Mouse (Mus musculus) midbrain, embryonic 15.5 days (tissue): ENCODE data around the gene Ccdc155. TPM values are rescaled to one million over a fixed set of nuclear protein-coding genes. Genes with fewer than 3 reads are reported as not detected.

Source experiments
- ATAC-seq: fragments of 200-750 bp; cut with Nextera tagmentation; replicated peaks from 2 replicates; pipeline ENCODE4 v1.8.0; 2017; ENCODE audit warnings: moderate TSS enrichment
- H3K27ac ChIP-seq: fragments of 300-500 bp; sonication (generic); 2 replicates; pipeline ENCODE4 v1.5.1; 2015; ENCODE audit warnings: mild to moderate bottlenecking, inconsistent platforms
- H3K27me3 ChIP-seq: fragments of 300-500 bp; sonication (generic); replicated peaks from 2 replicates; pipeline ENCODE4 v1.6.1; 2015; ENCODE audit warnings: inconsistent platforms
- H3K36me3 ChIP-seq: fragments of 300-500 bp; sonication (generic); replicated peaks from 2 replicates; pipeline ENCODE4 v1.6.1; 2015; ENCODE audit warnings: inconsistent platforms
- H3K4me1 ChIP-seq: fragments of 300-500 bp; sonication (generic); 2 replicates; pipeline ENCODE4 v1.6.1; 2015; ENCODE audit warnings: inconsistent platforms
- H3K4me2 ChIP-seq: fragments of 300-500 bp; sonication (generic); 2 replicates; pipeline ENCODE4 v1.6.1; 2015; ENCODE audit warnings: inconsistent platforms, mild to moderate bottlenecking, moderate library complexity
- H3K4me3 ChIP-seq: fragments of 300-500 bp; sonication (generic); 2 replicates; pipeline ENCODE4 v1.5.1; 2015; ENCODE audit warnings: mild to moderate bottlenecking, inconsistent platforms
- H3K9ac ChIP-seq: fragments of 300-500 bp; sonication (generic); 2 replicates; pipeline ENCODE4 v1.6.1; 2015; ENCODE audit warnings: mild to moderate bottlenecking, inconsistent platforms
- H3K9me3 ChIP-seq: fragments of 300-500 bp; sonication (generic); 2 replicates; pipeline ENCODE4 v1.6.1; 2016; ENCODE audit warnings: inconsistent platforms
- WGBS: fragments of 180-500 bp; shearing (Covaris S2); methylation state at CpG from one replicate; pipeline ENCODE4 v1.1.7; 2015; ENCODE audit warnings: mixed read lengths; 5-methylcytosine and 5-hydroxymethylcytosine counted together
- polyA plus RNA-seq: library from polyadenylated mRNA; unstranded; fragments of >200 nt; fragmentation: Nextera tagmentation; extraction: Ambion mirVana; gene quantifications from 2 replicates; pipeline ENCODE4 v1.2.1, GENCODE M21; 2015

Gene Ccdc155
- polyA plus RNA-seq, 1 experiment from 2014 or later, result 0.63 TPM

DNA sequence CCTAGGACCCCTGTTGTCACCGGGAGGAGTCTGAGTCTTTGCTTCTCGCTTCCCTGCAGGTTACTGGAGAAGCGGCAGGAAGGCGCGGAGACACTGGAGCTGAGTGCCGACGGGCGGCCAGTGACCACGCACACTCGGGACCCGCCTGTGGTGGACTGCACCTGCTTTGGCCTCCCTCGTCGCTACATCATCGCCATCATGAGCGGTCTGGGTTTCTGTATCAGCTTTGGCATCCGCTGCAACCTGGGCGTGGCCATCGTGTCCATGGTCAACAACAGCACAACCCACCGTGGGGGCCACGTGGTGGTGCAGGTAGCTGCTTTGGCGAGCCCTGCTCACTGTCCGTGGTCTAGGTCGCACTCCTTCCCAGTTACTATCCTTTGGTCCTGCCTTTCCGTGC, 36.0 kb downstream of the Ccdc155 start:
- Histone ChIP-seq H3K27me3 (peaks cover 70% of the 10 kb centered on the region), H3K27ac (no peak overlapping the region), H3K9me3 (no peaks in the 10 kb centered on the region), H3K9ac (no peak overlapping the region), H3K4me1 (peaks cover 21% of the 10 kb centered on the region), H3K4me2 (peak overlapping the region; percentile 37), H3K4me3 (peak overlapping the region; percentile 8; the same call in 1 of the 2 replicates), H3K36me3 (no peaks in the 10 kb centered on the region)
- no peak for ATAC-seq
- 4% methylated on average over 24 of the region's 24 CpGs for WGBS

DNA sequence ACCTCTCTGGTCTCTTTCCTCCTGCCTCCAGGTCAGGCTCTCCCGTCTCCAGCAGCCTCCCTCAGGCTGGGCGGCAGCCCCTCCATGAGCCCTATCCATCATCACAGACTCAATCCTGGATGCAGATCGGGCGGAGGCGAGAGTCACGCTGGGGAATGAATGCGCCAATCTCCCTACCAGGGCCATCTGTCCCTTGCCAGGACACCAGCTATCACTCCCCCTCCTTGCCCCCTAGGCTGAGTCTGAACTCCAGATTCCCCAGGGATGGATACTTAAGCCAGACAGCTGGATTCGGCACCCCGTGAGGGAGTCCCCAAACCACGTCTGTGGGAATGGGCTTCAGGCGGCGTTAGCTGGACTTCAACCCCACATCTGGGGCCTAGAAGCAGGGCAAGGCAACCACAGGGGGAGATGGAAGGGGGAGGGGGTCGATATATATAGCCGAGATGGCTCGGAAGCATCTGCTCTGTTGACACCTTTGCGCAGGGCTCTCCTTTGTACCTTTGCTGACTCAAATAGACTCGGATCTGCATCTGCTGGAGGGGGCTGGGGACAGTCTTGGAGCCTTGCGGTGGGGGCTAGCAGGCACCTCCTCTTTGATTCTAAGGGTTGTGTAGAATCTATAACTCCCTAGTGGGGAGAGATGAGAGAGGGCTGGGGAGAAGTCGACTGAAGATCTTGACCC, 36.8 kb downstream of the Ccdc155 start:
- Histone ChIP-seq H3K9me3 (no peaks in the 10 kb centered on the region), H3K4me2 (peak overlapping the region; percentile 26)
- 2% methylated on average over 19 of the region's 19 CpGs for WGBS

DNA sequence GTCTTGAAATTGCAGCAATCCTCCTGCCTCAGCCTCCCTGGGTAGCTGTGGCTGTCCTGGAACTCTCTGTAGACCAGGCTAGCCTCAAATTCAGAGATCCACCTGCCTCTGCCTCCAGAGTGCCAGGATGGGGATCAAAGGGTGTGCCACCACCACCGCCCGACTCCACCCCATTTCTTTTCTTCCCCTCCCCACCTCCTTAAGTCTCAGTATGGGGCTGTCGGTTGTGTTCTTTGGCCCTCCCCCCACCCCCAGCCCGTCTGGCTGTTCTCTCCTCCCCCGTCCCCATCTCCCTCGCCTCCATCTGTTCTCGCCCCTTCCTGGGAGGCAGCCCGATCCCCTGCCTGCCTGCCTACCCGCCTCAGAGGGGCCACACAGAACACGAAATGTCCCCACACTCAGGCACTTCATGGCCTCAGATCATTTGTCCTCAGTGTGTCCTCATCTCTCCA, 37.7 kb downstream of the Ccdc155 start:
- no peak for ATAC-seq
- 17% methylated on average over 10 of the region's 10 CpGs for WGBS
- no peak overlapping the region for H3K4me2 ChIP-seq

More for the DNA sequence above, 36.8 kb downstream of the Ccdc155 start:
- no peak overlapping the region for H3K9ac ChIP-seq
- H3K4me1 ChIP-seq, result peaks cover 23% of the 10 kb centered on the region
- H3K4me3 ChIP-seq, result peak overlapping the region; percentile 2; the same call in 1 of the 2 replicates
- peaks cover 78% of the 10 kb centered on the region for H3K27me3 ChIP-seq
- no peaks in the 10 kb centered on the region for H3K36me3 ChIP-seq
- no peak overlapping the region for H3K27ac ChIP-seq
- no peak for ATAC-seq

DNA sequence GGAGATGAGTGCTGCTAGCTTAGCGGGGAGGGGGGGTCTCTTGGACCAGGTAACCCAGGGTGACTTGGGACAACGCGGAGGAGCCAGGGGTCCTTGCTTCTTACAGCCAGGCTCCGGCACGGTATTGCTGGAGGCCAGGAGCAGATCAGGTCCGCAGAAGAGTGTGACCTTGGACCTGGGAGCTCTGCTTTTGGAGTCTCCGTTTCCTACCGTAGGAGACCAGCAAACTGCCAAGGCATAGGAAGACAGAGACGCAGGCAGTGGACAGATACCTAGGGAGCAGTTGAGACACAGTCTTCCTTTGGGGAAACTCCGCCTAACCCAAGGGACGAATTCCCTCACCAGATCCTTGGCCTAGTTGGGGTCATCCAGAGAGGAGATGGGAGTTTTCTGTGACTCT, 39.0 kb downstream of the Ccdc155 start:
- no peaks in the 10 kb centered on the region; the same call in 1 of the 2 replicates for H3K36me3 ChIP-seq
- no peak for ATAC-seq
- H3K9ac ChIP-seq, result no peak overlapping the region
- H3K4me3 ChIP-seq, result no peak overlapping the region
- no peak overlapping the region for H3K4me2 ChIP-seq
- H3K27me3 ChIP-seq, result peaks cover 74% of the 10 kb centered on the region
- no peaks in the 10 kb centered on the region for H3K9me3 ChIP-seq
- H3K27ac ChIP-seq, result no peak overlapping the region
- peaks cover 31% of the 10 kb centered on the region for H3K4me1 ChIP-seq
- 40% methylated on average over 11 of the region's 11 CpGs for WGBS

More for the DNA sequence above, 37.7 kb downstream of the Ccdc155 start:
- Histone ChIP-seq H3K9me3 (no peaks in the 10 kb centered on the region), H3K36me3 (no peaks in the 10 kb centered on the region), H3K4me1 (peaks cover 30% of the 10 kb centered on the region), H3K9ac (no peak overlapping the region), H3K27me3 (peaks cover 78% of the 10 kb centered on the region), H3K4me3 (no peak overlapping the region), H3K27ac (no peak overlapping the region)

DNA sequence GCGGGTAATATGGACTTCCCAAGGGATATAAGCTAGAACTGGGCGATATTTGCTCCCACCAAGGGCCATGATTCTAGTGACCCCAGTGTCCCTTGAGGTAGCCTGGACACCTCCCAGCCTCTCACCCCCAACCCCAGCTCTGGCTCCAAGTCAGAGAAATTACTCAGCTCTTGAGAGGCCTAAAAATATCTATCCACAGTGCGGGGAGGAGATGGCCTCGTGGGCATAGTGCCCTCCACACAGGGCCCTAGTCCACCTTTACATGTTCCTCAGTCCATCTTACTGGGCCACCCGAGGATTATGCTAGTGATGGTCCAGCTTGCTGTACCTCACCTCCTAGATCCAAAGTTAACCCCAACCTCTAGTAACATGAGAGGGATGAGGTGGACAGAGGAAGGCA, 39.9 kb downstream of the Ccdc155 start:
- Histone ChIP-seq H3K4me1 (peaks cover 31% of the 10 kb centered on the region), H3K4me3 (no peak overlapping the region), H3K4me2 (no peak overlapping the region), H3K27ac (no peak overlapping the region), H3K36me3 (no peaks in the 10 kb centered on the region; the same call in 1 of the 2 replicates), H3K27me3 (peaks cover 68% of the 10 kb centered on the region), H3K9ac (no peak overlapping the region), H3K9me3 (no peaks in the 10 kb centered on the region)
- 65% methylated on average over 5 of the region's 5 CpGs for WGBS
- ATAC-seq, result no peak

DNA sequence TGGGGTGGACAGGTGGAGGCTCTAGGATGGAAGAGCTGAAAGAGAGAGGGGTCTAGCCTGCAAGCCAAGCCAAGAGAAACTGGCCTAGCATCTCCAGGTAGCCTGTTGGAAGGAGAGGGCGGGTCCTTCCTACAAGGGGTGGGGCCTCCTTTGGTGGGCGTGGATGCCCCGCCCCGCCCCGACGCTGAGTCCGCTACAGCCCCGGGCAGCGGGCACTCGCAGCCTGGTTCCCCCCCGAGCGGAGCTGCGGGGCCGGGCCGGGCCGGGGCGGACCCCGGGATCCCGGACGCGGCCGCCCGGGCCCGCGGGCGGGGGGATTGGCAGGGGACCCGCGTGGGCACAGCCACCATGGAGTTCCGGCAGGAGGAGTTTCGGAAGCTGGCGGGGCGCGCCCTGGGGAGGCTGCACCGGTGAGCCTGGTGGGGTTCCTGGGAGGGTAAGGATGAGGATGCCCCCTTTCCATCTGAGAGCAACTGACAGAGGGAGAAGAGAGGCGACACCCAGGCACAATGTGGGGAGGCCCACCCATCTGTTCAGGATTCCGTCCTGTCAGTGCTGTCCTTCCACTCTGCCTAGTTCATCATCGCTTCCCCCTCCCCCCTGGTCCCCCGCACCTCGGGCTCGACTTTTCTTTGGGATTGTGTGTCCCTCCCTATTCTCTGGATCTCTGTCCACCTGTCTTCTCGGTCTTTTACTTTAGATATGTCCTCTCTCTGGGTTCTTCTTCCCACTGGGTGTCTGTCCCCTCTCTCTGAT, 40.8 kb downstream of the Ccdc155 start, which contains the start of gene Slc17a7:
Slc17a7 (plus strand) TSS at position 215 of the 756 bp plus-strand sequence.
- ATAC-seq, result no peak
- H3K36me3 ChIP-seq, result peaks cover 7% of the 10 kb centered on the region; the same call in 1 of the 2 replicates
- WGBS, result under 1% methylated on average over 37 of the region's 41 CpGs
- peak within 1 kb of the TSS; percentile 54 for H3K4me2 ChIP-seq
- peaks cover 30% of the 10 kb centered on the region for H3K4me1 ChIP-seq
- H3K27ac ChIP-seq, result no peak within 1 kb of the TSS
- H3K27me3 ChIP-seq, result peaks cover 59% of the 10 kb centered on the region
- H3K9ac ChIP-seq, result peak within 1 kb of the TSS; percentile 31
- H3K4me3 ChIP-seq, result peak within 1 kb of the TSS; percentile 33
- no peaks in the 10 kb centered on the region for H3K9me3 ChIP-seq

DNA sequence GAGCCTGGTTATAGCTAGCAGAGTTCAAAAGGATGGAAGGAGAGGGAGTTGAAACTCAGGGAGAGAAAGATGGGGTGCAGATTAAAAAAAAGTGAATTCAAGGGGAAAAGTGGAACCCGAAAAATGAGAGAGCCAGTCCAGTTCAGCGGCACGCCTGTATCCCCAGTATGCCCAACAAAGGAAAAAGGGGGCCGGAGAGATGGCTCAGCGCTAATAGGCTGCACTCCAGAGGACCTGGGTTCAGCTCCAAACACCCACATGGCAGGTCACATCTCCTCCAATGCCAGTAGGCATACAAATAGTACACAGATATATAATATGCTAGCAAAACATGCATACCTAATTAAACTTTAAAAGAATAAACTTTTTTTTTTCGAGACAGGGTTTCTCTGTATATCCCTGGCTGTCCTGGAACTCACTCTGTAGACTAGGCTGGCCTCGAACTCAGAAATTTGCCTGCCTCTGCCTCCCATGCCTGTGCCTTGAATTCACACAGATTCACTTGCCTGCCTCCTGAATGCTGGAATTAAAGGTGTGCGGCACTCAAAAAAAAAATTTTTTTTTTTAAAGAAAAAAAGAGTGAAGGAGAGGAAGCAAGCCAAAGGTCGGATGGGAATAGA, 41.6 kb downstream of the Ccdc155 start:
- H3K27ac ChIP-seq, result no peak overlapping the region
- no peak overlapping the region for H3K9ac ChIP-seq
- H3K27me3 ChIP-seq, result peaks cover 51% of the 10 kb centered on the region
- H3K4me2 ChIP-seq, result no peak overlapping the region
- peaks cover 7% of the 10 kb centered on the region; the same call in 1 of the 2 replicates for H3K36me3 ChIP-seq
- peaks cover 22% of the 10 kb centered on the region for H3K4me1 ChIP-seq
- no peak for ATAC-seq
- 67% methylated on average over 9 of the region's 9 CpGs for WGBS
- H3K9me3 ChIP-seq, result no peaks in the 10 kb centered on the region
- no peak overlapping the region for H3K4me3 ChIP-seq

DNA sequence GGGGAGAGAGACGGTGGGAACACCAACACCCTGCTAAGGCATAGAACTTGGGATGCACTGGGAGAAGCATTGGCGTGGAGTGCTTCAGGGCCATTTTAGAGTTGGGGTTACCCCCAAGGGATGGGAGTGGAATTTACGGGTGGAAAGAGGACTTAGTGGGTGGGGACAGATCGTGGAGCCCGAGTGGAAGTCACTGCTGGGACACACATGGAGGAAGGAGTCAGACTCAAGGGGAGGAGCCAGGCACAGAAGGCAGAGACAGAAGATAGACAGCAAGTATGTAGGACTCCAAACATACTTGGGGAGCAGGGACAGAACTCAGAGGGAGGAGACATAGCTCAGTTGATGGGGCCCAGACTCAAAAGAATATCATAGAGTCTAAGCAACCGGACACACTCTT, 42.1 kb downstream of the Ccdc155 start:
- Histone ChIP-seq H3K9me3 (no peaks in the 10 kb centered on the region), H3K36me3 (peaks cover 7% of the 10 kb centered on the region; the same call in 1 of the 2 replicates), H3K27ac (no peak overlapping the region), H3K9ac (peak overlapping the region; percentile 33; the same call in 1 of the 2 replicates), H3K4me3 (peak overlapping the region; percentile 41), H3K4me2 (peak overlapping the region; percentile 78), H3K4me1 (peaks cover 16% of the 10 kb centered on the region), H3K27me3 (peaks cover 45% of the 10 kb centered on the region)
- 26% methylated on average over 6 of the region's 6 CpGs for WGBS
- ATAC-seq, result no peak

DNA sequence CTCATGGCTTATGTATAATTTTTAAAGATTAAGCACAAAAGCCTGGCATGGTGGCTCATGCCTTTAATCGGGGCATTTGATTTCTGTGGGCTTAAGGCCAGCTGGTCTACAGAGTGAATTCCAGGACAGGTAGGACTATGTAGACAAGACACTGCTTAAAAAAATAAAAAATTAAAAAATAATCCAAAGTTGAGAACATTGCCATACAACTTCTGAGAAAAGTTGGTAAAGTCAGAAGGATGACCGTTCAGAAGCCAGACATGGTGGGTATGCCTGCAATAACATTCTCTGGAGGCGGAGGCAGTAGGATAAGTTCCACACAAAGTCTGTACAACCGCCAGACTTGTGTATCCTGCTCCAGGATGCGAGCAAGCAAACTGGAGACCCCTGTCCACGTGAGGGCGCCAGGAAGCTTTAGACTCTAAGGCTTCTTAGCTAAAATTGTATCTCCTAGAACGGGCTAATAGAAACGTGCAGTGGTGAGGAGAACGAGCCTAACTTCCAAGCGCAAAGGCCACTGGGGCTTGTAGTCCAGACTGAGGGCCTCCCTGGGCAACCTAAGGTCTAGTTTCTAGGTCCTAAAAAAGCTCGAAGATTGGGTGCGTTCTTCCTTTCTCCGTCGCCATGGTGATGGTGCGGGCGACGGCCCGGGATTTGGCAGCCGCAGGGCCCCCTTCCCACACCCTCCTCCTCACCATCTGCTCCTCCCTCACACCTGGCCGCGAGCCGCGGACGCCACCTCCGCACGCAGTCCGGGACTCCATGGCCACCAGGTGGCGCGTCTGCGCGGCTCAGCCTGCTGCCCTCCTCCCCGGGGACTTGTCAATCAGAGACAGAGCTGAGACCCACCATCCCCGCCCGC, 42.8 kb downstream of the Ccdc155 start:
- peak overlapping the region; percentile 78 for H3K4me2 ChIP-seq
- H3K4me1 ChIP-seq, result peaks cover 16% of the 10 kb centered on the region
- peak overlapping the region; percentile 41 for H3K4me3 ChIP-seq
- 4% methylated on average over 35 of the region's 35 CpGs for WGBS
- peaks cover 39% of the 10 kb centered on the region for H3K27me3 ChIP-seq
- H3K27ac ChIP-seq, result peak overlapping the region; percentile 72
- ATAC-seq, result peak; percentile 92
- H3K9ac ChIP-seq, result peak overlapping the region; percentile 33; the same call in 1 of the 2 replicates
- H3K9me3 ChIP-seq, result no peaks in the 10 kb centered on the region
- H3K36me3 ChIP-seq, result peaks cover 7% of the 10 kb centered on the region; the same call in 1 of the 2 replicates

DNA sequence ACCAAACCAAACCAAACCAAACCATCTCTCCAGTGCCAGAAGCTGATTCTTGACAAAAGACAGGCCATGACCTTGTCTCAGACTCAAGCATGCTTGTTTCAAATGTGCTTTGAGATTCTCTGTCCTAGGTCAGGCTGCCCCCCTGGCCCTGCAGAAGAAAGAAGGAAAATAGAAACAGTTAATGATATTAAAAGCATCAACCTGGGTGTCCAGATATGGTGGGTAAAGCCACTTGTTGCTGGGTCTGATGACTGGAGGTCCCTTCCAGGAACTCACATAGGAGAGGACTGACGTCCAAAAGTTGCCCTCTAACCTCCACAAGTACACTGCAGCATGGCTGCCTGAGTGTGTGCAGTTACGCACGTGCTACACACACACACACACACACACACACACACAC, 43.8 kb downstream of the Ccdc155 start:
- Histone ChIP-seq H3K9ac (no peak overlapping the region), H3K4me3 (no peak overlapping the region), H3K4me1 (peaks cover 17% of the 10 kb centered on the region), H3K27me3 (peaks cover 30% of the 10 kb centered on the region), H3K27ac (no peak overlapping the region), H3K36me3 (peaks cover 7% of the 10 kb centered on the region; the same call in 1 of the 2 replicates), H3K9me3 (no peaks in the 10 kb centered on the region), H3K4me2 (no peak overlapping the region)
- ATAC-seq, result no peak
- WGBS, result 89% methylated on average over 3 of the region's 3 CpGs

DNA sequence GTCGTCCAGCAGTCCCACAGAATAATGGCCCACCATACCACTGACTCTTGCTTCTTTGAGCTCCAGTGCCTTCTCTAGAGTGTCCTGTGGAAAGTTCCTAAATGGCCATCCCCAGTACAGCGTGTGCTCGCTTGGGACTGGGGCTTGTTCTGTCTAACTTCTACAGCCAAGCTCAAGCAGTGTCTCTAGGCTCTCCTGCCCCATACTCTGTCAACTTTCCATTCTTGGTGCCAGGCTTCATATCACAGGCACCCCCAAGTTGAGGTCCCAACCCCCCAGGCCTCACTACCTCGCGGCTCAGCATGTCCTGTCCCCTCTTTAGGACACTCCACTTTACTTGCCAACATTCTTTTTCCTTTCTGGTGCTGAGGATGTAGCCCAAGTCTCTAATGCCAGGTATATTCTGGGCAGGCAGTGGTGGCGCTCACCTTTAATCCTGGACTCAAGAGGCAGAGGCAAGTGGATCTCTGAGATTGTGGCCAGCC, 44.3 kb downstream of the Ccdc155 start:
- no peak overlapping the region for H3K4me2 ChIP-seq
- no peak overlapping the region for H3K27ac ChIP-seq
- no peak overlapping the region for H3K9ac ChIP-seq
- WGBS, result 93% methylated on average over 6 of the region's 6 CpGs
- H3K4me1 ChIP-seq, result peaks cover 22% of the 10 kb centered on the region
- H3K9me3 ChIP-seq, result no peaks in the 10 kb centered on the region
- H3K4me3 ChIP-seq, result no peak overlapping the region
- peaks cover 25% of the 10 kb centered on the region for H3K27me3 ChIP-seq
- ATAC-seq, result no peak
- H3K36me3 ChIP-seq, result peaks cover 7% of the 10 kb centered on the region; the same call in 1 of the 2 replicates
